Mouse (Mus musculus): ENCODE results near the gene Cnp. TPM values are rescaled to one million over a fixed set of nuclear protein-coding genes. Genes with fewer than 3 reads are reported as not detected.

Cnp gene
- polyA plus RNA-seq, 1 experiment from 2014 or later = 18.1 TPM

DNA sequence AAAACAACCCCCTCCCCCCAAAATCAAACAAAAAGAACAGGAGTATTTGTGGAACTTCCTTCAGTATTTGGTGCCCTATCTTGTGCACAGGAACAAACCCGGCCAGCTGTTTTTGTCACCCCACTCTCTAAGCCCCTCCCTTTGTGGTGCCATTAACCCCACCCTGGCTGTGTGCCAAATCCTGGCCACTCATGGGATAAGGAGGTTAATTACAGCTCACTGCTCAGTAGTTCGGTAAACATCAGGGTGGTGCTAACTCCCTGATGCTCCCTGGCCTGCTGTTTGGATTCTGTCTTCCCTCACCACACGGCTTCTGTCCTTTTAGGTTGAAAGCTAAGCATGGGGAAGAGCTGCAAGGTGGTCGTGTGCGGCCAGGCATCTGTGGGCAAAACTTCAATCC, 49.2 kb downstream of the Cnp start:
- peak overlapping the region; percentile 91 for H3K9ac ChIP-seq
- peak overlapping the region; percentile 79 for H3K4me3 ChIP-seq
- WGBS = 52% methylated on average over 5 of the region's 5 CpGs
- ATAC-seq (ENCODE audit: extremely low read depth, insufficient number of reproducible peaks, low FRiP score, low TSS enrichment) = no peak
- no peaks in the 10 kb centered on the region for H3K27me3 ChIP-seq (replicated peaks)
- H3K4me1 ChIP-seq = peaks cover 39% of the 10 kb centered on the region
- H3K9me3 ChIP-seq = no peaks in the 10 kb centered on the region
- peaks cover 31% of the 10 kb centered on the region for H3K36me3 ChIP-seq
- H3K4me2 ChIP-seq = peak overlapping the region; percentile 78
- H3K27ac ChIP-seq (replicated peaks) = peak overlapping the region; percentile 88; the same call in 1 of the 2 replicates

DNA sequence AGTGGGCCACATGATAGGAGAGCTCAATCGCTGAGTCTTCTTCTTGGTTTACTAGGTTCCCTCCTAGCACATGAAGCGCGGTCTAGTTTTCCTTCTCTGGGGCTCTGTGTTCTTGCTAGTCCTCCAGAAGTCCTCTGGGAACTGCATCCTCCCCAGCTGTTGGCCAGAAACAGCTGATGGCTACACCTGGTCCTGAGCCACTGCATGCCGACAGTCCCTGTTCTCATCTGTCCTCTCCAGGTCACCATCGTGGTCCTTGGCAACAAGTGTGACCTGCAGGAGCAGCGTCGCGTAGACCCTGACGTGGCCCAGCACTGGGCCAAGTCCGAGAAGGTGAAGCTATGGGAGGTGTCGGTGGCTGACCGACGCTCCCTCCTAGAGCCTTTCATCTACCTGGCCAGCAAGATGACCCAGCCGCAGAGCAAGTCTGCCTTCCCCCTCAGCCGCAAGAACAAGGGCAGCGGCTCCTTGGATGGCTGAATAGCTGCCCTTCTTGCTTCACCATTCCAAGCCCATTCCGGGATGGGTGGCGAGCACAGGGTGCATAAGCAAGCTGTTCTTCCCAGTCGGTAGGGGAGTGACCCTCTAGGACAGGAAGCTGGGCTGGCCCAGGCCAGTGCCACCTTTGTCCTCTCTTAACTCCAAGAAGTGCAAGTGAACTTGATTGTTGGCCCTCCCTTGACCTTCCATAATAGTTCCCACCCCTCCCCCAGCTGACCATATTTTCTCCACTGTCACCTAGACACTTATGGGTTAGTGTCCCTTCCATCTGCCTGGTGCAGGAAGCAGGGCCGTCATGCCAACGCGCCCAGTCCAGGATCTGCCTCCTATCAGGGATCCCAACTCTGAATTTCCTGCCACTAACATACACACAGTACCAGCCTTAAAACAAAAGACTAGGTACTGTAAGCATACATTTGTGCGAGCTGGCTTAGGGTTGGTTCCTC, 51.3 kb downstream of the Cnp start:
- no peak for ATAC-seq (ENCODE audit: extremely low read depth, insufficient number of reproducible peaks, low FRiP score, low TSS enrichment)
- peaks cover 34% of the 10 kb centered on the region for H3K4me1 ChIP-seq
- H3K9me3 ChIP-seq = no peaks in the 10 kb centered on the region
- no peak overlapping the region for H3K4me3 ChIP-seq
- H3K27ac ChIP-seq (replicated peaks) = no peak overlapping the region; the same call in 1 of the 2 replicates
- H3K36me3 ChIP-seq = peaks cover 31% of the 10 kb centered on the region
- 87% methylated on average over 23 of the region's 23 CpGs for WGBS
- no peak overlapping the region for H3K4me2 ChIP-seq
- H3K9ac ChIP-seq = no peak overlapping the region
- H3K27me3 ChIP-seq (replicated peaks) = peaks cover 18% of the 10 kb centered on the region

DNA sequence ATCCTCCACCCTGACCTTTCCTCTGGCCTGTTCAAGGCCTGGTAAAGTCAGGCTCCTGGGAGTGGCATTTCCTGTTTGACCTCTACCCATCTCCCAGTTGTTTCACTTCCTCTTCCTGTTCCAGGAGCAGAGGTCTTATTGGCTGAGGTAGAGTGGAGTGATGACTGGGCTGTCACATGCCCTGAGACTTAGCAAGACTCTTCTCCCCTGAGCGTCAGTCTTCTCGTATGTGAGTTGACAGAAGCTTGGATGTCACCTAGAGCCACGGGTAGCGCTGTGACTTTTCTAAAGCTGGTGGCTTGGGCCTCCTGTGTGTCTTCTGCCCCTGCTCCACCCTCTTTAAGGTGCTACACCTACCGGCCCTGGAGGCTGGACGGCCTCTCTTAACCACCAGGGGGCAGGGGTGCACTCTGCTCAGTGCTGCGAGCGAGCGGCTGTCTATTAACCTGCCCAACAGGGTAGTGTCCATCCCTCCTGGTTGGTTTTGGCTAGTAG, 52.0 kb downstream of the Cnp start:
- H3K27me3 ChIP-seq (replicated peaks) = peaks cover 24% of the 10 kb centered on the region
- H3K27ac ChIP-seq (replicated peaks) = no peak overlapping the region
- peaks cover 34% of the 10 kb centered on the region for H3K4me1 ChIP-seq
- H3K4me2 ChIP-seq = no peak overlapping the region
- whole genome bisulfite sequencing = 17% methylated on average over 9 of the region's 9 CpGs
- no peak for ATAC-seq (ENCODE audit: extremely low read depth, insufficient number of reproducible peaks, low FRiP score, low TSS enrichment)
- peaks cover 31% of the 10 kb centered on the region for H3K36me3 ChIP-seq
- no peak overlapping the region for H3K9ac ChIP-seq
- no peak overlapping the region for H3K4me3 ChIP-seq
- no peaks in the 10 kb centered on the region for H3K9me3 ChIP-seq

DNA sequence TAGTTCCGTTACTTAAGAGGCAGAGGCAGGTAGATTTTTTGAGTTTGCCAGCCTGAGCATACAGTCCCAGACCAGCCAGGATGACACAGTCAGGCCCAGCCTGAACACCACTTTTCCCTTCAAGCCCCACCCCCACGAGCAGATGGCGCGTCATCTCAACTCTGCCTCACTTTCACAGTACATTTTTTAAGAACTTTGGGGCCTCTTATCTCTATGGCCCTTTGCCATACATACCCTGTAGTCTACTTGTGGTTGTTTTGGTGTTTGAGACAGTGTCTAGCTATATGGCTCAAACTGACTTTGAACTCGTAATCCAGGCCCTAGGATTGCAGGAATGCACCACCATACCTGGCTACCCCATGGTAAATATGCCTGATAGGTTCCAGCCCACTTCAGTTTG, 53.4 kb downstream of the Cnp start:
- Histone ChIP-seq H3K9me3 (no peaks in the 10 kb centered on the region), H3K27me3 (replicated peaks) (peaks cover 35% of the 10 kb centered on the region), H3K4me3 (no peak overlapping the region), H3K4me2 (no peak overlapping the region), H3K27ac (replicated peaks) (no peak overlapping the region), H3K4me1 (peaks cover 31% of the 10 kb centered on the region), H3K36me3 (peaks cover 31% of the 10 kb centered on the region), H3K9ac (no peak overlapping the region)
- 80% methylated on average over 5 of the region's 5 CpGs for WGBS
- ATAC-seq (ENCODE audit: extremely low read depth, insufficient number of reproducible peaks, low FRiP score, low TSS enrichment) = no peak

DNA sequence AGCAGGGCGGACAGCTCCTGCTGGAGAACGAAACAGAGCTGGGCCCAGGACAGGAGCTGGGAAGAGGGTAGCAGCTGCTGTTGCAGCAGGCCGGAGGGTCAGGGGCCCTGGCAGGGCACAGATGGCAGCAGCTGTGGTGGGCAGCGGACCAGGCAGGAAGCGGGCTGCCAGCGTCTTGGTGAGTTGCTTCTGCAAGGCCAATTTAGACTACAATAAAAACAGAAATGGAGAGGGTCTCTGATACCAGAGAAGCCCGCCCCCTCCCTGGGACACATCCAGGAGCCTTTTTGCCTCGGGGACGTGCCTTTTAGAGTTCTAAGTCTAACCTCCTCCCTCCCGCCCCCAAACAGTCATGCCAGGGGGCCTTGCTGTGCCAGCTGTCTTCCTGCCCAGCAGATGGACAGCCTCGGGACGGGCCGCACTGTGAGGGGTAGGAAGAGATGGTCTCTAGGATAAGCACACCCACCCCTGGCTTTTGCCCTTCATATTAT, 54.2 kb downstream of the Cnp start:
- Histone ChIP-seq H3K4me2 (no peak overlapping the region), H3K27me3 (replicated peaks) (peaks cover 43% of the 10 kb centered on the region), H3K9me3 (no peaks in the 10 kb centered on the region), H3K36me3 (peaks cover 31% of the 10 kb centered on the region), H3K27ac (replicated peaks) (no peak overlapping the region), H3K4me1 (peaks cover 24% of the 10 kb centered on the region), H3K4me3 (no peak overlapping the region), H3K9ac (peak overlapping the region; percentile 28; the same call in 1 of the 2 replicates)
- 60% methylated on average over 13 of the region's 13 CpGs for WGBS
- ATAC-seq (ENCODE audit: extremely low read depth, insufficient number of reproducible peaks, low FRiP score, low TSS enrichment) = no peak

DNA sequence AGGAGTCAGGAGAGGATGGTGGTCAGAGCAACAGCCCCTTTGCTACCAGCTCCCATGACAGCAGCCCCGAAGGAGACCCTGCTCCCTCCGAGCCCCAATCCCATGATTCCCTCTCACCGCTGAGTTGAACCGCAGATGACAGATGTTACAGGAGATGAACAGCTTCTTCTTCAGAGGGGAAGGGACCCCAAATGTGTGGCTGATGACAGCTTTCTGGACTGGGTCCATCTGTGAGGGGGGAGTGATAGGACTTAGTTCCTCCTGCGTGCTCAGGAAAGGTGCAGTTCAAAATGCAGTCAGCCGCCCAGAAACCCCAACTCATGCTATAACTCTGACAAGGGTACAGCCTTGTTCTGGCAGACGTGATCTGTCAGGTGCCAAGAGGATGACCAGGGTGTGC, 59.8 kb downstream of the Cnp start:
- no peak overlapping the region for H3K9ac ChIP-seq
- no peak overlapping the region for H3K4me2 ChIP-seq
- H3K36me3 ChIP-seq = no peaks in the 10 kb centered on the region
- ATAC-seq (ENCODE audit: extremely low read depth, insufficient number of reproducible peaks, low FRiP score, low TSS enrichment) = no peak
- no peak overlapping the region for H3K4me3 ChIP-seq
- H3K27me3 ChIP-seq (replicated peaks) = peaks cover 83% of the 10 kb centered on the region
- H3K9me3 ChIP-seq = no peaks in the 10 kb centered on the region
- no peak overlapping the region for H3K27ac ChIP-seq (replicated peaks)
- WGBS = 63% methylated on average over 7 of the region's 7 CpGs
- no peaks in the 10 kb centered on the region for H3K4me1 ChIP-seq

DNA sequence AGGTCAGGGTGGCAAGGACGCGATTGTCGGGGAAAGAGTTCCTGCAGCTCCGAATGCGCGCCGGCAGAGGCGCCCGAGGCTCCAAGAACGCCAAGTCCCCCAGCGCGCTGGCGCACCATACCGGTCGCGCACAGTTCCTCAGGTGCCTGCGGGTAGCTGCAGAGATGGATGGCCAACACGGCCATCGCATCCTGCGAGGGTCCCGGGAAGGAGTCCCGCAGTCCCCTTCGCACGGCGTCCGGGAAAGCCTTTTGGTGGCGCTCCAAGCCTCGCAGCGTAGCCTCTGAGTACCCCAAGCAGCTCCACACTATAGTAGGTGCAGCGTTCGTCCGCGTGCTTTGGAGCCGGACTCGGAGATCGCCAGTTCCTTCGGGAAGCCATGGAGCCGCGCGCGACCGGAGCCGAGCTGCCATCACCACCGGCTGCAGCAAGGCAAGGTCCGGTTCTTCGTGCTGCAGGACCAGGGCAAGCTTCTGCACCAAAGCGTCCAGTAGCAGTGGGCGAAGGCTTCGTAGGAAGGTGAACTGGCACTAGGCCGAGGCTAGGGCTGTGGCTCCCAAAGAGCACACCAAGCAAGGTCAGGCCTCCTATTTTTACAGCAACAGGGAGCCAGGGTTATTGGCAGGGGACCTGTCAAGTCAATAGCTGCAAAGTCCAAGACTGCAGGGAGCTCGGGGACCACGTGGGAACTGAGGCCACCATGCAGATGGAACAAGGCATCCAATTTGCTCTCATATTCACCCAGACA, 65.6 kb downstream of the Cnp start:
- Histone ChIP-seq H3K36me3 (no peaks in the 10 kb centered on the region), H3K9me3 (no peaks in the 10 kb centered on the region), H3K9ac (peak overlapping the region; percentile 71), H3K4me3 (peak overlapping the region; percentile 52), H3K4me1 (peaks cover 11% of the 10 kb centered on the region), H3K27me3 (replicated peaks) (peaks cover 74% of the 10 kb centered on the region), H3K27ac (replicated peaks) (no peak overlapping the region), H3K4me2 (peak overlapping the region; percentile 79)
- WGBS = 7% methylated on average over 52 of the region's 52 CpGs
- ATAC-seq (ENCODE audit: extremely low read depth, insufficient number of reproducible peaks, low FRiP score, low TSS enrichment) = no peak

Other genes starting within 250 kb of the Cnp start
- gene Gast, start 240.5 kb upstream of the Cnp start, polyA plus RNA-seq (2015; fragmentation: Nextera tagmentation; extraction: Ambion mirVana) = not detected in 2 replicates
- 8.0 and 9.3 TPM in 2 replicates for gene Hap1, start 218.8 kb upstream of the Cnp start, polyA plus RNA-seq (2015; fragmentation: Nextera tagmentation; extraction: Ambion mirVana)
- gene Jup, start 177.1 kb upstream of the Cnp start, polyA plus RNA-seq (2015; fragmentation: Nextera tagmentation; extraction: Ambion mirVana) = 107 and 111 TPM in 2 replicates
- 62.9 and 63.5 TPM in 2 replicates for gene P3h4, start 160.1 kb upstream of the Cnp start, polyA plus RNA-seq (2015; fragmentation: Nextera tagmentation; extraction: Ambion mirVana)
- gene Fkbp10, start 159.2 kb upstream of the Cnp start, polyA plus RNA-seq (2015; fragmentation: Nextera tagmentation; extraction: Ambion mirVana) = 112 and 119 TPM in 2 replicates
- gene Nt5c3b, start 133.1 kb upstream of the Cnp start, polyA plus RNA-seq (2015; fragmentation: Nextera tagmentation; extraction: Ambion mirVana) = 104 and 110 TPM in 2 replicates
- 0.33 and 0.60 TPM in 2 replicates for gene Klhl10, start 133.0 kb upstream of the Cnp start, polyA plus RNA-seq (2015; fragmentation: Nextera tagmentation; extraction: Ambion mirVana)
- gene Klhl11, start 102.2 kb upstream of the Cnp start, polyA plus RNA-seq (2015; fragmentation: Nextera tagmentation; extraction: Ambion mirVana) = 6.6 and 6.7 TPM in 2 replicates
- 67.8 and 69.7 TPM in 2 replicates for gene Acly, start 46.9 kb upstream of the Cnp start, polyA plus RNA-seq (2015; fragmentation: Nextera tagmentation; extraction: Ambion mirVana)
- gene Ttc25, start 29.3 kb upstream of the Cnp start, polyA plus RNA-seq (2015; fragmentation: Nextera tagmentation; extraction: Ambion mirVana) = 0.19 and 0.62 TPM in 2 replicates
- gene Nkiras2, start 44.3 kb downstream of the Cnp start, polyA plus RNA-seq (2015; fragmentation: Nextera tagmentation; extraction: Ambion mirVana) = 67.0 and 67.3 TPM in 2 replicates
- 172 and 191 TPM in 2 replicates for gene Dnajc7, start 45.3 kb downstream of the Cnp start, polyA plus RNA-seq (2015; fragmentation: Nextera tagmentation; extraction: Ambion mirVana)
- gene Zfp385c, start 117.6 kb downstream of the Cnp start, polyA plus RNA-seq (2015; fragmentation: Nextera tagmentation; extraction: Ambion mirVana) = 0.09 and 0.51 TPM in 2 replicates
- gene Dhx58, start 129.4 kb downstream of the Cnp start, polyA plus RNA-seq (2015; fragmentation: Nextera tagmentation; extraction: Ambion mirVana) = 1.5 and 1.9 TPM in 2 replicates
- 33.4 and 34.7 TPM in 2 replicates for gene Kat2a, start 137.6 kb downstream of the Cnp start, polyA plus RNA-seq (2015; fragmentation: Nextera tagmentation; extraction: Ambion mirVana)
- gene Hspb9, start 138.9 kb downstream of the Cnp start, polyA plus RNA-seq (2015; fragmentation: Nextera tagmentation; extraction: Ambion mirVana) = 0.21 TPM in 1 of 2 replicates, not detected in the other
- gene Rab5c, start 163.3 kb downstream of the Cnp start, polyA plus RNA-seq (2015; fragmentation: Nextera tagmentation; extraction: Ambion mirVana) = 13.4 and 13.6 TPM in 2 replicates
- not detected in 2 replicates for gene Kcnh4, start 185.0 kb downstream of the Cnp start, polyA plus RNA-seq (2015; fragmentation: Nextera tagmentation; extraction: Ambion mirVana)
- gene Hcrt, start 188.0 kb downstream of the Cnp start, polyA plus RNA-seq (2015; fragmentation: Nextera tagmentation; extraction: Ambion mirVana) = not detected in 2 replicates
- 6.0 and 7.2 TPM in 2 replicates for gene Ghdc, start 196.1 kb downstream of the Cnp start, polyA plus RNA-seq (2015; fragmentation: Nextera tagmentation; extraction: Ambion mirVana)

All from heart, embryonic 13.5 days (tissue).